Mouse (Mus musculus) ZHBTc4 (cell line): Measurements from ENCODE around the gene Hdac5.
"Not testable (repeated sequence)": the region's sequence is repeated elsewhere in the genome, so short reads cannot be mapped to it uniquely, and the experiment has no call there.

Source experiments
- DNase-seq: peaks from one replicate; pipeline ENCODE4 v3.0.0-alpha.2; 2011; ENCODE audit warnings: low read depth, low spot score

Gene Hdac5

DNA sequence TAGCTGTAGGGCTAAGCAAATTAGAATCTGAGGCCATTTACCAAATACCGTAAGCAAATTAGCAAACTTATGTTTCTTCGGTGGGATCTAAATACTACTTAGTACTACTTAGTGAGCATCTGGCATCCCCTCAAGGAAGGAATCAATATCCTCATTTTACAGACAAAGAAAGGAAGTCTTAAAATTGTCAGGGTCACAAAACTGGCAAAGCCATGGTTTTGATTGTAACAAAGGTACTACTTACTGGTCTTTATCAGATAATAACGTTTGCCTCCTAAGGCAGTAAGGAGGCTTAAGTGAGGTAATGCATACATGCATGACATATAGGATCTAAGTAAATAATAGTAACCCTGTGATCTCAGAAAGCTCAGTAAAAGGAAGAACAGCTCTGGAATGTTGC lies 44.3 kb downstream of the Hdac5 start:
- no peak for DNase-seq

DNA sequence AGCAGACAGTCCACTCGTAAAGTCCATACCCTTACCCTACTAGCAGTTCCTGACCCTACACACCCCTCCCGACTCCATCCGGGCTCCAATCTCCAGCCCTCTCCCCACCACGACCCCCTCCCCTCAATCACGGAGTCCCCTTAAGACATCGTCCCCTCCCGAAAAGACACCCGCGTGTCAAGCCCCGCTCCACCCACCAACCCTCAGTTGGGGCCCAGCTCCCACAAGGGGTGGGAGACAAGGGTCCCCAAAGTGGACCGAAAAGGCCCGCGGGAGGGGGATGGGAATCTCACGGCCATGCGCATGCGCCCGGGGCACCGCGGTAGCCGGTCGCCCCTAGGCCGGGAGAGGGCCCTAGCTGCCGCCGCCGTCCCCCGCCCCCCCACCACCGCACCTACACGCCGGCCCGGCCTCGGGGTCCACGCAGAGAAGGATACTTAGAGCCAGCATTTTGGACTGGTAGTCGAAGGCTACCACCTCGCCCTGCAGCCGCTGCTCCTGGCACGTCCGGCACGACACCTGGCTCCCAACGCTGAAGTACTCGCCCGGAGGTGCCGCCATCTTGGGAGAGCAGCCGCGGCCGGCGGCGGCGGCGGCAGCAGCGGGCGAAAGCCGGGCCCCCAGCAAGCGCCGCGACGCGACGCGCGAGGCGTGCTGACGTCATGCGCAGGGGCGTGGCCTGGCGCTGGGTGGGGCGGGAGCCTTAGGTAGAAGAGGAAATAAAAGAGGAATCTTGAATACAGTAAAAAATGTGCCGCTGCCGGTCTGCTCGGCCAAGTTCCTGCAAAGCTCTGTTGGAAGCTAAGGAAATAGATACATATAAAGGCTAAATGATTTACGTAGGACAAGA lies 45.1 kb downstream of the Hdac5 start, which contains the start of gene Lsm12:
Gene Lsm12, minus strand, starts transcription at position 651 of the 850 bp plus-strand sequence.
- peak; percentile 97 for DNase-seq

DNA sequence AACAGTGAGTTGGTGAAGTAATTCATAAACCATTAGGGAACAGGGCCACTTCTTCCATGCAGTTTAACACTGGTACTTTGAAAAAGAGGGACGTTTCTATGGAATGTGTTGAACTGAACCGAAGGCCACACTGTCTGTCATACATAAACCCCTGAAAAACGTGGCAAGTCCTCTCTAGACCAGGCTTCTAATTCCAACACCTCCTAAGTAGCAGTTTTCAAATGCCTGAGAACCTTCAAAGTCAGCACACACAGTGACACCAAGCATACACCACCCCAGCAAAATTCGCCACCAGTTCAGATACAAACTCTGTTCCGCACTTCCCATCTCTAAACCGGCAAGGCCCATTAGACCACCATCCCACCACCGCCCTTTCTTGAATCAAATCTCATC lies 45.7 kb downstream of the Hdac5 start:
- no peak for DNase-seq

- DNase-seq = no peak
Measured at GRCm38 (mm10) chr11:102179836-102180235, 50.1 kb downstream of the Hdac5 start.

DNA sequence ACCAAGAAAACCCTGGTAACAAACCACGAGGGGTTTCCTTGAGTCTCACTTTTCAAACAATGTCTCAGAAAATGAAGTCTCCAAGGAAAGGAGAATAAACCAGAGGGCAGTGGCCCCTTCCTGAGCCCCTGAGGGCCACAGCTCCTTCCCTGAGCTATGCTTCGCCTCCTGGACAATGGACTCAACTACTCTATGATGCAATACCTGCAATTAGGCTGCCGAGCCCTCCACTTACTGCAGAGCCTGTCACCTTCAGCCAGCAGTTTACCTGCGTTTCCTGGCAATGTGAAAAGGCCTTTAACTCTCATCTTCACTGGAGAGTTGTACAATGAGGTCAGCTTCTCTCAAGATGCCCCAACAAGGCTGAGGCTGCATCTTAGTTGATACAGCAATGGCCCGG lies 61.3 kb downstream of the Hdac5 start:
- DNase-seq = no peak

DNA sequence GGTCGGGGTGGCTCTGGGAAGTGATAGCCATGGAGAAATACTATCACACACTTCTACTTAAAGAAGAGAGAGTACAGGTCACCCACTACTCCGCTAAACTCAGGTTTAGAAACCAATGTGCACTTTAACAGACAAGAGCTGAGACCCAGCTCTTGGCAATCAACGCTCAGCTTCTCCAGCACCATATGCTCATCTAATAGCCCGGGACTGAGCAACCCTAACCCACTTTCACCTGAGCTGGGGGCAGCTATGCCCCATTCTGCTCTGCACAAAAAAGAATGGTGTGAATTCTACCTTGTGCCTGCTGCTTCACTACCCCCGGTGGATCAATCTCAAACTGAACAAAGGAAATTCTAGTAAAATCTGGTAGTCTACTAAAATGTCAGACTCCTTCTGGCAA lies 62.4 kb downstream of the Hdac5 start:
- no peak for DNase-seq

DNA sequence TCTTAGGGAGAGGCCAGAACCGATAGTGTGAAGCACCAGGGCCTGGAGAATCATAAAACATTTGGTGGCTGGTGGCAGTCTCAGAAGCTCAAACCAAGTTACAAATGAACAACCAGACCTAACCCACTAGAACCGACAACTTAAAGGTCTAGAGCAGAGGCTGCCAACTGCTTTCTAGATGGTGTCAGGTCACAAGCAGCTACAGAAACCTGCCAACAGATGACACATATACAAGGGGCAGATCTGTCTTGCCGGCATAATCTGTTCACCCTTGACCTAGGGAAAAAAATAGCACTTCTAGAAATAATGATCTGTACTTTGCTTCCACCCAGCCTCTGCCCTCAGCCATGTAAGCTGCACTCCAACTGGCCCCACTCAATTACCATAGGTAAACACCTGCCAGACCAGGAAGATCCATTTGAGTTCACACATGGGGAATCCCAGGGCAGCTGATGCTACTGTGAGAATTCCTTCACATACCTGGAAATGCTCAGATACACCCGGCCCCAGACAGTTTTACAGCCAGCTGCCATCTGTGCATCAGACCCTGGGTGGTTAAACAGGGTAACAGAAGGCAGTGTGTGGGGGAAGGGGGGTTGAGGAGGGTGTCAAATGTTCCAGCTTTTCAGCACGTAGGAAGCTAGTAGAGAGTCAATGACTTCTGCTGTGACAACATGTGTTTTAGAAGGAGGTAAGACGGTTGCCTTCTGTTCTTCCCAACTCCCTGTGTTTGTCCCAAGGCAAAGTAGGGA lies 63.8 kb downstream of the Hdac5 start:
- DNase-seq = no peak

GRCm38 (mm10) chr11:102159781-102160180 lies 70.2 kb downstream of the Hdac5 start:
- DNase-seq = no peak

DNA sequence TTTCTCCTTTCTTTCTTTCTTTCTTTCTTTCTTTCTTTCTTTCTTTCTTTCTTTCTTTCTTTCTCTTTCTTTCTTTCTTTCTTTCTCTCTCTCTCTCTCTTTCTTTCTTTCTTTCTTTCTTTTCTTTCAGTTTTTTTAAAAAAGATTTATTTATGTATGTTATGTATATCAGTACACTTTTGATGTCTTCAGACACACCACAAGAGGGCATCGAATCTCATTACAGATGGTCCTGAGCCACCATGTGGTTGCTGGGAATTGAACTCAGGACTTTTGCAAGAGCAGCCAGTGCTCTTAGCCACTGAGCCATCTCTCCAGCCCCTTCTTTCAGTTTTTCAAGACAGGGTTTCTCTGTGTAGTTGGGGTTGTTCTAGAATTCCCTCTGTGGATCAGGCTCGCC lies 71.9 kb downstream of the Hdac5 start:
- not testable (repeated sequence) for DNase-seq

DNA sequence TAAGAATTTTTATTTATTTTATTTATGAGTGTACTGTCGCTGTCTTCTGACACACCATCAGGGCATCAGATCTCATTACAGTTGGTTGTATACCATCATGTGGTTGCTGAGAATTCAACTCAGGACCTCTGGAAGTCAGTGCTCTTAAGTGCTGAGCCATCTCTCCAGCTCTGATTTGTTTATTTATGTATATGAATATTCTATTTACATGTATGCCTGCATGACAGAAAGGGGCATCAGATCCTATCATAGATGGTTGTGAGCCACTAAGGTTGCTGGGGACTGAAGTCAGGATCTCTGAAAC lies 73.2 kb downstream of the Hdac5 start:
- no peak for DNase-seq

DNA sequence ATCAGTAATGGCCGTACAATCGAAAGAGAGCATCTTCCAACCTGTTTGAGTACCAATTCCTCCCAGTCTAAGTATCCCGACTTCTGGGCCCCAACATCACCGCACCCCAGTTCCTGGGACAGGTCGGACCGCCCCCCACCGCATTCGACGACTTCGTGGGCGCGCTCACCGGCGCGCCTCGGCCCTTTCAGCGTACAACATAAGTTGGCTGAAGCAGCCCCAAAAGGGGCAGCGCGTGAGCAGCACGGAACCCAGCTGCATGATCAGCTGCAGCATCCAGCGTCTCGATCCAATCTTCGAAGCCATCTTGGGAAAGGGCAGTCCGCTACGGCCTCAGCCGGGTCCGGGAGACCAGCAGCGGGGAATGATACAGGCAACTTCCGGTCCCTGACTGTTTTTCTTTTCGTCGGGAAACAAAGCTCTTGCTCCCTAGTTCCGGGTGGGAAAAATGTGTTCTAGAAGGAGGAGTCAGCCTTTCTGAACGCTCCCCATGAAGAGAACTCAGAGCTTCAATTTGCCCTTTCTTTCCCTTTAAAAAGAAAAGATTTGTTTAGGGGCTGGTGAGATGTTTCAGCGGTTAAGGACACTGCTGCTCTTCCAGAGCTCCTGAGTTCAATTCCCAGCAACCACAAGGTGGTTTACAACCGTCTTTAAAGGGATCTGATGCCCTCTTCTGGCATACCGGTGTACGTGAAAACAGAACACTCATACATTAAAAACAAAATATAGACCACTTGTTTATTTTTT lies 73.8 kb downstream of the Hdac5 start, which contains the start of gene Tmem101:
Gene Tmem101, minus strand, starts transcription at position 366 of the 747 bp plus-strand sequence.
- peak; percentile 95 for DNase-seq

DNA sequence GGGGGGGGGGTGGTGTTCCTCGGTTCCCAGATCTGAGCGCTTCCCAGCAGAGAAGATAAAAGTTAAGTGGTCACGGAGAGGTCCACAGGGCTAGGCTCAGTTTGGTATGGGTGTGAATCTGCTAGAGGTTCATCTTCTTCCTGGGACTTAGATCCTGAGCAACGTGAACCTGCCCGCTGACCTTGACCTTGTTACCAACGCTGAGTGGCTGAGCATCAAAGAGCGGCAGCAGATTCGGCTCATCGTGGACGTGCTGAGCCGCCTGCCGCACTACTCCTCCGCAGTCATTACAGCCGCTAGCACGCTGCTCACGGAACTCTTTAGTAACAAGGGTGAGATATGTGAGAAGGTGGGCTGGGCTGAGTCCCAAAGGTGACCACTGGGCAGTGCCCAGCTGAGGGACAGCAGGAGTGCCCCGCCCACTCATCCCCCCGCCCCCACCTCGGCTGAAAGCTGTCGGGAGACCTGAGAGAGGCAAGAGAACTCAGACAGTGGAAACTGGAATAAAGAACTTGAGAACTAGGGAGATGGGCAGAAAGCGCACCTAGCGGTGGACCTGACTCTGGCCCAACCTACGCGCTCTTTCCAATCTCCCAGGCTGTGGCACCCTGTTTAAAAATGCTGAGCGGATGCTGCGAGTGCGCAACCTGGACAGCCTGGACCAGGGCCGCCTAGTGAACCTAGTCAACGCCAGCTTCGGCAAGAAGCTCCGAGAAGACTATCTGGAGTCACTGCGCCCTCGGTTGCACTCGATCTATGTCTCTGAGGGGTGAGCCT lies 82.6 kb downstream of the Hdac5 start:
- peak; percentile 59 for DNase-seq

GRCm38 (mm10) chr11:102146531-102146930 lies 83.4 kb downstream of the Hdac5 start:
- peak; percentile 43 for DNase-seq

- peak; percentile 47 for DNase-seq
Measured at GRCm38 (mm10) chr11:102146005-102146404, 84.0 kb downstream of the Hdac5 start.

DNA sequence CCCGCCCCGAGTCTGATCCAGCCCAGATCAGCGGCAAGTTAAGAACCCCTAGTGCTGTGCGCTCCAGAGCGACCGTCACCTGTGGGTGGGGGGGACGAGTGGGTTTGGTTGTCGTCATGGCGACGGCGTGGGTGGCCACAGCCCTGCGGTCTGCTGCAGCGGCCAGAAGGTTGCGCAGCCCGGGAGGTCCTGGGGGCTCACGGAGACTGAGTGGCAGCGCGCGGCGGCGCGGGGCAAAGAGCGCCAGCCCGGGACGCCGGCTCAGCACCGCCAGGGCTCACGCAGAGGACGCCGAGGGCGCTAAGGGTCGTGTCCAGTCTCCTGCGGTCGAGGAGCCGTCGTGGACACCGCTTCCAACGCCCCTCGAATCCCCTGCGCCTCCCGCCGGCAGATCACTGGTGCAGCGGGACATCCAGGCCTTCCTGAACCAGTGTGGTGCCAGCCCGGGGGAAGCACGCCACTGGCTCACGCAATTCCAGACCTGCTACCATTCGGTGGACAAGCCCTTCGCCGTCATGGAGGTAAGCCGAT lies 84.4 kb downstream of the Hdac5 start, which contains the start of gene Nags:
Gene Nags, plus strand, starts transcription at position 43 of the 531 bp plus-strand sequence.
- peak; percentile 59 for DNase-seq

GRCm38 (mm10) chr11:102144957-102145470 lies 85.0 kb downstream of the Hdac5 start:
- peak; percentile 54 for DNase-seq
